Mouse (Mus musculus): ENCODE data around the gene Enc1.

- no peak for TF ChIP-seq HCFC1 (IDR thresholded peaks at IDR 0.05; ENCODE audit: borderline replicate concordance, insufficient read depth, low read length)
- TF ChIP-seq ZC3H11A (IDR thresholded peaks at IDR 0.05; ENCODE audit: borderline replicate concordance, low read depth, low read length): no peak
- no peak for TF ChIP-seq ZNF384 (IDR thresholded peaks at IDR 0.05; ENCODE audit: low read depth, low read length)
- no peak for TF ChIP-seq CHD2 (IDR thresholded peaks at IDR 0.05; ENCODE audit: low read depth, low read length)
Observed at GRCm38 (mm10) chr13:97296281-97296680, 55.4 kb downstream of the Enc1 start.

Data from ES-E14 (cell line).